Comparison of ENCODE assay signal across 11 mouse cellular contexts in genomic region chr4:85391795-85392194, GRCm38 (mm10).
A peak's percentile ranks its signal among the peaks of the same experiment; 100 is the strongest.
DNase-seq lines count a peak whose midpoint lies in the region; ATAC-seq and TF ChIP-seq lines count a peak whose summit lies in the region.
"Had no signal": no experiment of that assay in that cellular context is flagged by ENCODE, and none has a peak within 500 bp of the region (broad histone marks: within the 10 kb centered on the region; RNA-seq: fewer than 3 reads in every experiment).

No protein-coding gene starts in this region.

- H3K9me3 ChIP-seq in kidney, embryonic 16.5 days (ENCODE audit: low read length), result no peaks in the 10 kb centered on the region
- H3K9me3 ChIP-seq in embryonic facial prominence, embryonic 14.5 days (ENCODE audit: control insufficient read depth, low read length), result no peaks in the 10 kb centered on the region
- H3K9me3 ChIP-seq: embryonic facial prominence, embryonic 12.5 days had no signal

- H3K4me3 ChIP-seq in kidney, adult 2 months (ENCODE audit: insufficient read depth, low read depth, low read length), result no peak overlapping the region
- no peak overlapping the region for H3K4me3 ChIP-seq in kidney, embryonic 16.5 days (ENCODE audit: low read length)
- H3K4me3 ChIP-seq in embryonic facial prominence, embryonic 14.5 days (ENCODE audit: low read depth, low read length), result no peak overlapping the region
- H3K4me3 ChIP-seq: embryonic facial prominence, embryonic 12.5 days had no signal

- H3K4me2 ChIP-seq in kidney, embryonic 16.5 days (replicated peaks; ENCODE audit: low read depth, low read length), result no peak overlapping the region
- H3K4me2 ChIP-seq in embryonic facial prominence, embryonic 14.5 days (ENCODE audit: low read depth, low read length), result no peak overlapping the region
- H3K4me2 ChIP-seq: embryonic facial prominence, embryonic 12.5 days had no signal

- TF ChIP-seq POLR2A in kidney, adult 2 months (IDR thresholded peaks at IDR 0.05; ENCODE audit: low read depth, low read length), result no peak

- WGBS in kidney, adult 2 months, result 24% methylated on average over 1 of the region's 1 CpGs
- 21% methylated on average over 1 of the region's 1 CpGs for WGBS in kidney, embryonic 16.5 days
- 26% methylated on average over 1 of the region's 1 CpGs for WGBS in embryonic facial prominence, embryonic 14.5 days

- H3K9ac ChIP-seq in kidney, embryonic 16.5 days (replicated peaks; ENCODE audit: low read length), result no peak overlapping the region
- no peak overlapping the region for H3K9ac ChIP-seq in embryonic facial prominence, embryonic 14.5 days (ENCODE audit: low read depth, low read length)
- H3K9ac ChIP-seq: embryonic facial prominence, embryonic 12.5 days had no signal

- no peaks in the 10 kb centered on the region for H3K36me3 ChIP-seq in kidney, adult 2 months (ENCODE audit: control insufficient read depth, insufficient read depth, low read length)
- no peaks in the 10 kb centered on the region for H3K36me3 ChIP-seq in kidney, embryonic 16.5 days (ENCODE audit: insufficient read depth, low read length)
- no peaks in the 10 kb centered on the region for H3K36me3 ChIP-seq in embryonic facial prominence, embryonic 14.5 days (ENCODE audit: control insufficient read depth, insufficient read depth, low read length)
- H3K36me3 ChIP-seq: embryonic facial prominence, embryonic 12.5 days had no signal

- no peak for ATAC-seq in kidney, embryonic 16.5 days (ENCODE audit: low FRiP score, low TSS enrichment)
- ATAC-seq in embryonic facial prominence, embryonic 14.5 days (ENCODE audit: low read depth), result no peak
- ATAC-seq: midbrain, embryonic 16.5 days had no signal

- no peak overlapping the region for H3K27ac ChIP-seq in kidney, adult 2 months (ENCODE audit: insufficient read depth, low read depth, low read length)
- no peak overlapping the region for H3K27ac ChIP-seq in kidney, embryonic 16.5 days (ENCODE audit: low read length)
- no peak overlapping the region for H3K27ac ChIP-seq in embryonic facial prominence, embryonic 14.5 days (replicated peaks; ENCODE audit: low read depth, low read length)
- H3K27ac ChIP-seq: embryonic facial prominence, embryonic 12.5 days had no signal

- DNase-seq in adrenal gland, postnatal 10 days, result peak; percentile 15
- no peak for DNase-seq in adrenal gland, adult 8-10 months
- peak; percentile 23 for DNase-seq in kidney, adult 2 months
- DNase-seq in MN1 (ENCODE audit: low spot score), result peak; percentile 9
- peak; percentile 27 for DNase-seq in embryonic facial prominence, embryonic 14.5 days (ENCODE audit: low spot score)
- no peak for DNase-seq in testis, postnatal 10 days (ENCODE audit: low spot score)
- no peak for DNase-seq in thymus, adult 18-20 months
- DNase-seq: kidney, adult 8-10 months had no signal

- no peak for TF ChIP-seq CTCF in kidney, adult 2 months (conservative IDR thresholded peaks at IDR 0.05; ENCODE audit: insufficient read depth, insufficient read length, low read depth, low read length)

- no peaks in the 10 kb centered on the region for H3K4me1 ChIP-seq in kidney, adult 2 months (ENCODE audit: control insufficient read depth, insufficient read depth, low read length)
- no peaks in the 10 kb centered on the region for H3K4me1 ChIP-seq in kidney, embryonic 16.5 days (ENCODE audit: insufficient read depth, low read length)
- H3K4me1 ChIP-seq in embryonic facial prominence, embryonic 14.5 days (ENCODE audit: control insufficient read depth, insufficient read depth, low read length), result no peaks in the 10 kb centered on the region
- H3K4me1 ChIP-seq: embryonic facial prominence, embryonic 12.5 days had no signal

- no peaks in the 10 kb centered on the region for H3K27me3 ChIP-seq in kidney, adult 2 months (replicated peaks; ENCODE audit: control insufficient read depth, insufficient read depth, low read length)
- no peaks in the 10 kb centered on the region for H3K27me3 ChIP-seq in kidney, embryonic 16.5 days (ENCODE audit: insufficient read depth, low read length)
- H3K27me3 ChIP-seq in embryonic facial prominence, embryonic 14.5 days (replicated peaks; ENCODE audit: control insufficient read depth, insufficient read depth, low read length), result no peaks in the 10 kb centered on the region
- H3K27me3 ChIP-seq: embryonic facial prominence, embryonic 12.5 days had no signal

Comparison
In these comparisons a context has a peak if more than half of its experiments do, and no peak if none do; other contexts are left out.
1. DNase-seq: peak in adrenal gland, postnatal 10 days (single experiment), kidney, adult 2 months (single experiment), MN1 (single experiment) and embryonic facial prominence, embryonic 14.5 days (single experiment); none in adrenal gland, adult 8-10 months (single experiment), testis, postnatal 10 days (single experiment) and thymus, adult 18-20 months (0 of 2).